Mouse (Mus musculus) spleen, postnatal 14 days (tissue): ENCODE data around the gene Ankrd13a.

Experiments used
- DNase-seq, 2 experiments: peaks; one replicate each; pipeline ENCODE4 v3.0.0; 2021 to 2022; ENCODE audit warnings: low spot score in 2 of 2

Ankrd13a gene

GRCm38 (mm10) chr5:114797253-114797652 is 22.8 kb downstream of the Ankrd13a start:
- no peak for DNase-seq

- no peak for DNase-seq
Observed at GRCm38 (mm10) chr5:114799848-114800247, 25.4 kb downstream of the Ankrd13a start.

DNA sequence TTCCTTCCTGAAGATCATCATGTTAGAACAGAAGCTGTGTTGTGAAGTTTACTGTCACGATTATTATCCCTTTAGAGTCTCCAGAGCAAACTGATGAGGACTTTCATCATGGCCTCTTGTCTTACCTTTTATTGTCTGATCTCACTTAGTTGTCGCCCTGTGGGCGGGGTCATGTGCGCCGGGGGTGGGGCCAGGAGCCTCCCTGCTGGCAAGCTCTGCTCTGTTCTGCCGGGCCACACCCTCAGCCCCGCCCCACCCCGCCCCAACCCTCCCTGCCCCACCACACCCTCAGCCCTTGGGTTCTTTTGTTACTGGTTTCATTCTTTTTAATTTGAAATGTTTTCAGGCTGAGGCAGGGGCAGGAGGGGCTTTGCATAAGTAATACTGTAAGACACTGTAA is 26.6 kb downstream of the Ankrd13a start:
- peak in 1 of 2 experiments; percentile 34 for DNase-seq

GRCm38 (mm10) chr5:114801841-114802240 is 27.4 kb downstream of the Ankrd13a start:
- DNase-seq: no peak

- DNase-seq: no peak
Observed at GRCm38 (mm10) chr5:114803231-114803630, 28.8 kb downstream of the Ankrd13a start.

GRCm38 (mm10) chr5:114804335-114804734 is 29.9 kb downstream of the Ankrd13a start:
- DNase-seq: no peak

GRCm38 (mm10) chr5:114804958-114805357 is 30.5 kb downstream of the Ankrd13a start:
- DNase-seq: no peak

DNA sequence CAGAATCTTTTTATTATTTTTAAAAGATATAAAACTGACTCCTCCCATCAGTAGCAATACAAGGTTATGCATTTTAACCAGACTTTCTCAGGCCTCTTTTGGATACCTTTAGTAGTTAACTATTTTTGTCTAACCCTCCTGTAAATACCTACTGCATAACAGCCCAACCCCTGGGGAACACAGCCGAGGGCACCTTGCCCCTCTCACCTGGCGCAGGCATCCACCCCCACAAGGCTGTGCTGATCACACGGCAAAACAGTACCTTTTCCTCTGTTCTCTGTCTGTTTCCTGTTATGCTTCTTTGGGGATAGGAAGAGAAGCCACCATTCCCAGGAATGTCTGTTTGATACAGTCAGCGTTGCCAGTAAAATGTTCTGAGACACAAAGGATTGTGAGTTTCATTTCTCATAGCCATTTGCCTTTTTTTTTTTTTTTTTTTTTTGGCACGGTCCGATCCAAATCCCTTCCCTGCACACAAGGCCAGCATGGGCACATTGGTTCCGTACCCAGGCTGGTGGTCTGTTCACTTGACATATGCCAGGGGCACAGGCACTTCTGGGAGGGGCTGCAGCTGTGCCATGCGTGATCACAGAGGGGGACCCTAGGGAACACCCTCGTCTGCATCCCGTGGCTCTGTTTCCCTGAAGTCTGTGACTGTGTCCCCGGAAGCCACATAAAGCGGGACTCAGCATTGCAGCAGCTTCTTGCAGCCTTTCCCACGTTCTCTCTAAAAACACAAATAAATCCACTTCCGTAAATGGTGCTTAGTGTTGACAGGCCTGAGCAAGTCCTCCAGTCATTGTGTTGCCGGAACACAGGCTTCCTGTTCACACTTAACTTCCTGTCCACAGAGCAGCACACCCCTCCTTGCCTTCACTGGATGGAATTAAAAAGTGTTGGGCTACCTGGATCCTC is 31.2 kb downstream of the Ankrd13a start:
- DNase-seq: no peak

DNA sequence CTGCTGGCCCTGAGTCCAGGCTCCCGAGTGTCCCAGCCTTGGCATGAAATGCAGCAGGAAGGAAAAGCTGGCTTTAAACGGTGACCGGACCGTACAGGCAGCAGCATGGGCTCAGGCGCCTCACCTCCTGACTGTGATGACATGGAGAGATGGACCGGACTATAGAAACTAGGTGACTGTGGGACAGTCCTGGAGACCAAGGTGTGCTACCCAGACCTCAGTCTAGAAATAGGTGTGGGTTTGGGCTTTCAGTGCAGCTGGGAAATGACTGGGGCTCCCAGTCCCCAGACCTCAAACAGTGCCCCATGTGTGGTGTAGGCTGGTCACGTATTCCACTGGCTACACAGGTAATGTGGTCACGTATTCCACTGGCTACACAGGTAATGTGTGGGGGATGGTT is 32.2 kb downstream of the Ankrd13a start:
- DNase-seq: no peak

DNA sequence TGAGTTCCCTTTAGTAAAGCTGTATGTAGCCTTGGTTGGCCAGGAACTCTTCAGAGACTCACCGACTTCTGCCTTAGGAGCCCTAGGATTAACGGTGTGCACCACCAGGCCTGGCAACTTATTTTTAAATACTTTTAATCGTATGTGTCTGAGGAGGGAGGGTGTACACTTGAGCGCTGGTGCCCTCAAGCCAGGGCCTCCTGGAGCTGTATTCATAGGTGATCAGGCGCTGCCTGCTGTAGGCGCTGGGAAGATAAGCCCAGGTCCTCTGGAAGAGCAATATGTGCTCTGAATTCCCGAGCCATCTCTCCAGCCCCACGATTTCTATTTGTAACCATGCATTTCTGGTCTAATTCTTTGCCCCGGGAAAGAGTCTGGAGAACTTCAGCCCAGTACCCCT is 32.6 kb downstream of the Ankrd13a start:
- no peak for DNase-seq

DNA sequence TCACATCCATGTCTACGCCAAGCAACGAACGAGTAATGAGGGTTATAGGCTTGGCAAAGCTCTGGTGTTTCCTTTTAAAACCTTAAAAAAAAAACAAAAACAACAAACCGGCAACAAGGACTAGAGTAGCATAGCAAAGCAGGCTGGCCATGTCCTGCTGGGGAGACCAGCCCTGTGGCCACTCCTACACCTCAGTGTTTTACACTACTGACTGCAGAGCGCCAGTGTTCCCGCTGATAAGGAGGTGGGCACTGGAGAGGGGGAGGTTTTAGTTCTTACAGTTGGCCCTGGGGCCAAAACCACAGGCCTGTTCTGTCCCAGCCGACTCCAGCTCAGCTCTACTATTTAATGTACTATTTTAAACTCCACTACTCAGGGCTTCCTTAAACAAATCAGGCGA is 33.0 kb downstream of the Ankrd13a start:
- DNase-seq: no peak

DNA sequence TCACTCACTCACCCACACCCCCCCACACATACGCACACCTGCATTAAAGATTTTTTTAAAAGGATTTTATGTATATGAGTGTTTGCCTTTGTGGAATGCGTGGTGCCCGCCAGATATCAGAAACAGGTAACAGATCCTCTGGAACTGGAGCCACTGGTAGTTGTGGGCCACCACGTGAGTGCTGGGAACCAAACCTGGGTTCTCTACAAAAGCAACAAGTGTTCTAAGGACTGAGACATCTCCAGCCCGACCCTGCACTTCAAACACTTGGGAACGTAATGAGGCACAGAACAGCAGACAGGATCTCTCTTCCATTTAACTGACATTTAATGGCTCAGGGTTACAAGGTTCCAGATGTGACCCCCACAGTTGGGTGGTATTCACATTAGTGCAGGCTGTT is 33.4 kb downstream of the Ankrd13a start:
- no peak for DNase-seq

DNA sequence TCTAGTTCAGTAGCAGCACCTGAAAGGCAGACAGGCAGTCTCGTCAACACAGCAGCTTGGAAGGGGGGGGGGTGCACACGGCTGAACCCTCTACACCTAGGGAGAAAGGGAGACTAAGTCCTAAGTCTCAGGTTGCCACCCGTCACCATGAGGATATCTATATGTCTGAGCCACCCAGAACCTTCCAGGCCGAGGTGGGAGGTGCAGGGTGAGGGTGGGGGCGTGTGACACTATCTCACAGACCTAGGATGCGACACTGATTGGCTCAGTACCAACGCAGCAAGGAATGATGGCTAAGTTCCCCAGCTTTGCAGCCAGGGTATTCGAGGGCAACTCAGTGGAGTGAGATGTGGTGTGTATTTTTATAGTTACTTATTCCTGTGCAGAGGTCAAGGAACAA is 33.9 kb downstream of the Ankrd13a start:
- no peak for DNase-seq

DNA sequence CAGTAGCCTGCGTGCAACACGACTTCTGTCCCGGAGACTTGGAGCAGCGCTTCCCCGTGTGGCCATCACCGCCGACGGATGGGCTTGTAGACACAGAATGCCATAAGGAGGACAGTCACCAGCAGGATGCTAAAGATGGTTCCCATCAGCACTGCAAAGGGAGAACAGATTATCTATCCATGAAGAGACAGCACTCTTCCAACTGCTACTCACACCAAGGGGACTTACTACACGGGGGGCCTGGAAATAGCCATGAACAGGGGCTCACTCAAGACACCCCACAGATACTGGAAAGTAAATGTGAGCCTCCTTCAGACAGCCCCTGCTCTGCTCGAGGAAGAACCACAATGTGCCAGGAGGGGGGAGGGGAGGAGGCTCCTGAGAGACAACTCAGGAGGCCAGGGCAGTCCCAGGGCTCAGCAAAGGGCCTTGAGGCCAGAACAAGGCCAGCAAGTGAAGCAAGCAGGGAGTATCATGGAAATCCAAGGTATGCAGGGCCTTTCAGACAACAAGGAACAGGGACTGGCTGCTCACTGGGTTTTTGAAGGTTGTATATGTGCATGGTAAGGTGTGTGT is 34.8 kb downstream of the Ankrd13a start:
- DNase-seq: no peak

- DNase-seq: no peak
Observed at GRCm38 (mm10) chr5:114809826-114810225, 35.3 kb downstream of the Ankrd13a start.

GRCm38 (mm10) chr5:114813525-114814181 is 39.2 kb downstream of the Ankrd13a start:
- DNase-seq: peak; percentile 64 to 78

DNA sequence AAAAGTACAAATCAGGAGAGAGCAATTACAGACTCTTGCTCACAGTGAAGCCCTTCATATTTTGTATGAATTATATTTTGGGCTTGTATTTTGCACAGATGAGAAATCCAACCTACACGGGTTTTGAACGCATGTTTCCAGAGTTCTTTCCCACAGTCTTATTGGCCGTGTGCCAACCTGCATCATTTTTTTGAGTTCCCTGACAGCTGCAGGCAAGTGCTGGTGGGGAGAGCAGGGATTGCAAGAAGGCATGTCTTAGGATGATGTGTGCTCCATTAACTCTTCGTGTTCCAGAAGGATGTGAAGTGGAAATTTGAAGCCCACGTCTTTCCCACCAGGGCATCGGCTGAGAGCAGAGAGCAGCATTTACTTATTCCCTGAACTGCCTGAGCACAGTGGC is 42.1 kb downstream of the Ankrd13a start:
- no peak for DNase-seq

GRCm38 (mm10) chr5:114818124-114818523 is 43.6 kb downstream of the Ankrd13a start:
- no peak for DNase-seq

- DNase-seq: peak; percentile 34 to 58
Observed at GRCm38 (mm10) chr5:114822796-114823688, 48.6 kb downstream of the Ankrd13a start, which contains the start of gene 1500011B03Rik. 1500011B03Rik (minus strand) TSS chr5:114823468.

DNA sequence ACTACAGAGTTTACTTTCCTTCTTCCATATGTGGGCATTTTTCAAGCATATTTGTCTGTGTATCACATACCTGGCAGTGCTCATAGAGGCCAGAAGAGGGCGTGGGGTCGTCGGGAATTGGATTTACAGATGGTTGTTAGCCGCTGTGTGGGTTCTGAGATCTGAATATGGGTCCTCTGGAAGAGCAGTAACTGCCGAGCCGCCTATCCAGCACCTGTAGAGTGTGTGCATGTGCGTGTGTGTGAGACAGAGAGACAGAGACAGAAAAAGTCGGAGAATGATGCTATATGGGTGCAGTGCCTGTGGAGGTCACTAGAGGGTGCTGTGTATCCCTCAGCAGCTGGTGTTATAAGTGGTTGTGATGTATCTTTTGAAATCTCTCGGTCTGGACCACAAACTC is 49.7 kb downstream of the Ankrd13a start:
- peak in 1 of 2 experiments; percentile 28 for DNase-seq

DNA sequence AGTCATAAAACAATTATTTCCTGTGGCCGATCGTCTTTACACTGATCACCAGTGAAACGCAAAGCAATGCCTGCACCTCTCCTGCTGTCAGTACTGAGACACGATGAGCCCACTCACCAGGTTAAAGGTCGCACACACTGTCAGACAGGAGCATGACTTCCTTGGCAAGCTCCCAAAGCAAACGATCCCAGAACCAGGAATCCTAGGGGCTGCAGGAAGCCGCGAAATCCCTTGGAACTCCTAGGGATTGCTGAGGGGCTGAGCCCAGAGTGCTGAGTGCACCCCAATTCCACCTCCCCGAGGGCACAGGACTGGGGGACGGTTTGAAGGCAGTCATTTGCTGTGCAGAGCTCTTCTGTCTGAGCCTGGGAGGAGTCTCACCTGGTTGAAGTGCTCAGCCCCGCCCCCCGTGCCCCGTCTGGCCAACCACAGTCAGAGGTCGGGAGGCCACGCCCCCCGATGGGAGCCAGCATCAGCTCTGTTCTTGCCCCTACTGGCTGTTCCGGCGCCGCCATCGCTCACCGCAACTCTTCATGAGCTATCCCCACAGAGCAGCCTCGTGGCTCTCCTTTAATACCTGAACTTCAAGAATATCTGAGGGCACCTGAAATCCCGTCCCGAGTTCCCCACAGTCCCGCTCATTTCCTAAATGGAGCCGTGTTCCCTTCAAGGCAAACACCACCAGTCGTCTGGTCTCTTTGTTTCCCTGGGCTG is 51.7 kb downstream of the Ankrd13a start:
- DNase-seq: peak; percentile 68 to 80
